Mouse (Mus musculus) embryonic stem cell, embryonic (primary cell): ENCODE results near the gene Otol1.

ENCODE experiments used
- CTCF ChIA-PET, 4 experiments: fragments of 300-600 bp in 2 of 4; fragments of 350-600 bp in 2 of 4; sonication (Branson Sonifier 250); formaldehyde crosslinking; loops; one replicate each; lab custom pipeline; 2022; ENCODE audit warnings: inconsistent platforms in 2 of 4; lab: Charles Lee
- POLR2A ChIA-PET, 4 experiments: fragments of 300-600 bp in 2 of 4; fragments of 350-600 bp in 2 of 4; sonication (Branson Sonifier 250); formaldehyde crosslinking; loops; one replicate each; lab custom pipeline; 2022; ENCODE audit warnings: antibody characterized with exemption in 4 of 4, inconsistent platforms in 1 of 4; lab: Charles Lee

Otol1 gene

DNA sequence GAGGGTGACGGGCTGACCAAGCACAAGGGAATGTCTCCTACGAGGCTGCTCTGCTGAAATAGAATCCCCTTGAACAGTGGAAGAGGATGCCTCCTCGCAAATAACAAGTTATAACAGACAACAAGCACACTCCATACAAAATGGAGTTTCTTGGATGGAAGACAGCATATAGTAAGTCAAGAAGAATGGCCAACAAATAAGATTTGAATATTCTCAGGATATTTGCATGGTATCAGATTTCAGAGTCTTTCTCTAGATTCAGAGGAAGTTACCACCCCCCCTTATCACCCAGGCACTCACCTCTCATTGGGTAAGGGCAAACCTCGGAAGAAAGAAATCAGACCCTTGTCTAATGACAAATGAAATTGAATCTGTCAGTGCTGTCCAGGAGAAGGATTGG, at the start of gene Otol1:
Gene Otol1, plus strand, starts transcription at position 301 of the 400 bp plus-strand sequence.
- CTCF ChIA-PET: no interaction called here
- POLR2A ChIA-PET: no interaction called here

DNA sequence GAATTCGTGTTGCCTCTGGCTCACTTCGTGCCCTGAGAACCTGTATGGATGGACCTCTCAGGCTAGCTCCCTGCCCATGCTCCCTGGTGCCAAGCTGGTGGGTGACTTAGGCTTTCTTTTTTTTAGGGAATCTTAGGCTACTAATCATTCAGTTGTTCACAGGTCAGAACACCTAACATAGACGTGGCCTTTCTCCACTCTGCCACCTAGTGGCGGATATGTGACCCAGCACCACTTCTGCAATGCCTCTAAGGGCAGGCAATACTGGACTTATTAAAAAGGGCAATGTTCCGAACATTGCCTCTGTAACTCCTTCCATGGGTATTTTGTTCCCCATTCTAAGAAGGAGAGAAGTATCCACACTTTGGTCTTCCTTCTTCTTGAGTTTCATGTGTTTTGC, 45.2 kb upstream of the Otol1 start:
- ChIA-PET POLR2A (no interaction called here), CTCF (interaction anchor here in 1 of 4 experiments (0.5 kb wide), 1 partner anchor 635 kb away, joined by 3 read pairs; no protein-coding TSS in a partner anchor)

DNA sequence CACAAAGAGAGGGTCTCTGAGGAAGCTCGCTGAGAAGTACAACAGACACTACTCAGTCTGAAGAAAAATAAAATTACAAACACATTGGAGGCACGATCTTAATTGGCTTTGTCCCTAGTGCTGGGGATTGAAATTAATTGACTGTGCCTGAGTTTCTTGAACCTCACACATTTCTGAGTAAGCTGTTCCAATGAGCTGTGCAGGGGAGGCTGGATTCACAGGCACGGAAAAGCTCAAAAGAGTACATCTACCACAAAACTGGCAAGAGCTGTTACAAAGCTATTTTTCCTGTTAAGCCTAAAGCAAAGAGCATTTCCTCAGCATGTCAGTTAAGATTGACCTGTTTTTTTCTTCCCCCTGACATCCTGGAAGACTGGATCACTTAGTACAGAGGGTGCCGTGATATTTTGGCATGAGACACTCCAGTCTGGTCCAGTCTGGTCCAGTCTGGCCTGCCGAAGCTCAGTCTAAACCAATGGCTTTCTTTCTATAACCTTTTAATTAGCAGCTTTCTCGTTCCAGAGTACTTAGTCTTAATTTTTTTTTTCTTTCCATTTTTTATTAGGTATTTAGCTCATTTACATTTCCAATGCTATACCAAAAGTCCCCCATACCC, 35.8 kb upstream of the Otol1 start:
- POLR2A ChIA-PET: no interaction called here
- CTCF ChIA-PET: interaction anchor here in 1 of 4 experiments (0.6 kb wide), 1 partner anchor 196 kb away, joined by 6 read pairs; no protein-coding TSS in a partner anchor

DNA sequence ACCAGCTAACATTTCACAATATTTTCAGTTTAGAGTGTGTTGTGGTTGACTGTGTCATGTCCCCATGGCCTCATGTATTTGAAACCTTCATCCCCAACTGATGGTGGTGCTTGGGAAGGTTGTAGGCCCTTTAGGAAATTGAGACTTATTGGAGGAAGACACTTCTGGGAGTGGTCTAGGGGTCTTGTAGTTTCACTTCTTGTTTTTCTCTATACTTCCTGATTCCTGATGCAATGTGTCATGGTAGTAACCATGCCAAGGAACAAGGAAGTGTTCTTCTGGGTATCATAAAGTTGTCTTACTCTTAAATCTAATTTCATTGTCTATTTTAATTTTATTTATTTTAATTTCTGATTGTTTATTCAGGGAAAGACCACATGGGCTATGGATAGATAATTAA, 29.3 kb upstream of the Otol1 start:
- ChIA-PET CTCF (no interaction called here), POLR2A (no interaction called here)

DNA sequence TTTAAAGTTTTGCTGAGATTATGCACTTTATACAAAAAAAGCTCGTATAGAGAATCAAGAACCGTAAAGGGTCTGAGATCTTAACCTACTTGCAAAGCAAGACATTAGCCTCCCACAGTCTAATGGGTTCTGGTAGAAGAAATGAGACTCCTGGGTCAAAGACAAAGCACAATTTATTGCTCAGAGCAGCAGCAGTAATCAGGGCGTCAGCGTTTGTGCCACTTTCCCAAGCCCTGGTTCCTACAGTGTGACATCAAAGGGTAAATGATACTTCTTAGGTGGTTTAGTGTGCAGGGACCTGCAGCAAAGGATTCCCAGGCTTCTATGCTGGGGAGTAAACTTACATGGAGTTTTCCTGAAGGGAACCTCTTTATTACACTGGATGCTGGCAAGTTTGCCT, 13.6 kb upstream of the Otol1 start:
- ChIA-PET CTCF (interaction anchor here in 1 of 4 experiments (0.6 kb wide), 1 partner anchor 10 kb away, joined by 3 read pairs; no protein-coding TSS in a partner anchor), POLR2A (no interaction called here)

DNA sequence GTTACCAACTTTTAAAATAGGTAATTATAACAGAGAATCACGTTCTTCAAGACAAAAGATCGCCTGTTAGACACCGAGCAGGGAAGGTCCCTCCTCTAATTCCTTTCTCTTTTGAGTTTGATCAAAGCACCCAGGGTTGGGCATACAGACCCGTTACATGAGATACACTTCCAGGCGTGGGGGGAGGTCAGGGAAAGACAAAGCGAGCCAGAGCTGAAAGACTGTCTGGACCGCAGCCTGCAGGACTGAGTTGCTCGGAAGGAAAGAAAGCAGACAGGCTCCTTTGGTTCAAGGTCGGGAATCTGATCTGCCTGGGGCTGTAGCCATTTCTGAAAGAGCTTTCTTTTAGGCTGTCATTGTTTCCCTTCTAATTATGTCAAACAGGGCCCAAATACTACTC, 5.9 kb upstream of the Otol1 start:
- ChIA-PET CTCF (no interaction called here), POLR2A (no interaction called here)

DNA sequence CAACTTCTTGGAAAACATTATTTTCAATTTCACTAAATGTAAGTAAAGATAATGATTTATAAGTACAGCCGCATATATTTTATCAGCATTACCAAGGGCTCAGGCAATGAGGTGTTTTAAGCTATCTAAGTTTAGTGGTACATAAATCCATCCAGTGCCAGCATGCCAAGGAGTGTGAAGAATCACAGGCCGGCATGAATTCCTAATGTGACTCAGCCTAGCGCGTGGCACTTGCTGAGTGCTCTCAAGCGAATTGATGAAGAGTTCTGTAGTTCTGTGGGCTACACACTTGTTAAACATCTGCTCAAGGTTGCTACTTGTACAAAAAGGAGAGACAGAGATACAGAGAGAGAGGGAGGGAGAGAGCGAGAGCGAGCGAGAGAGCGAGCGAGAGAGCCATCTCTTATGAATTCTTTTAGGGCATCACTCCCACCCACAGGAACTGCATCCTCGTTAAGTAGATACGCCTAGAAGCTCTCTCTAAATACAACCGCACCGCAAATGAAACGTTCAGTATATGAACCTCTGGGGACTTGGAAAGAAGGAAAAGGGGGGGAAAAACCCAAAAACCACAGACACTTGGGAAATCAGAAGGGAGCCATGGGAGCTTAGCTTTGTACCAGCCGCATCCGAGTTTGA, 4.2 kb upstream of the Otol1 start:
- POLR2A ChIA-PET: interaction anchor here in 1 of 4 experiments (0.7 kb wide), 1 partner anchor 101 kb away, joined by 4 read pairs; no protein-coding TSS in a partner anchor

DNA sequence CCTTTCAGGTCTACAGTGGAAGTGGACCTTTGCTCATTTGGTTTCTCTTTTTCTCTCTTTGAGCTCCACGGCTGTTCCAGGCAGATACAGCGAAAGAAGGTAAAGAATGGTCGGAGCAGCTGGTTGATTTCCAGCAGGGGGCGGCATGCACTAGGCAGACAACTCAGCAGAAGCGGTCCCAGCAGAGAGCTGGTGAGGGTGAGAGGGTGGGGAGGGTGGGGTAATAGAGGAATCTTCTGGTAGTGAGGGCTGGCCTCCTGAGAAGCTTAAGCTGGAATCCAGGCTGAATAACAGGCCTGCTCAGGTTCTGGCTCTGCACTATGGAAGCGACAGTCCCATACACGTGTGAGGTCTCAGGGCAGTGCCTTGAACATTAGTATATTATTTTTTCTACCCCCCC, 3.5 kb upstream of the Otol1 start:
- ChIA-PET CTCF (interaction anchor here (0.5 to 1.5 kb wide), 19 partner anchors 10 to 765 kb away, joined by 3 to 6 read pairs (median 3); partner anchors contain the start of gene Sptssb (in 1 of the 4)), POLR2A (interaction anchor here in 1 of 4 experiments (0.6 to 0.7 kb wide), 2 partner anchors 100 to 324 kb away, joined by 4 to 6 read pairs; no protein-coding TSS in a partner anchor)

More for the DNA sequence above, 4.2 kb upstream of the Otol1 start:
- CTCF ChIA-PET: interaction anchor here (0.5 to 1.5 kb wide), 16 partner anchors 9 to 764 kb away, joined by 3 to 8 read pairs (median 3); partner anchors contain the start of gene Sptssb (in 1 of the 4)

DNA sequence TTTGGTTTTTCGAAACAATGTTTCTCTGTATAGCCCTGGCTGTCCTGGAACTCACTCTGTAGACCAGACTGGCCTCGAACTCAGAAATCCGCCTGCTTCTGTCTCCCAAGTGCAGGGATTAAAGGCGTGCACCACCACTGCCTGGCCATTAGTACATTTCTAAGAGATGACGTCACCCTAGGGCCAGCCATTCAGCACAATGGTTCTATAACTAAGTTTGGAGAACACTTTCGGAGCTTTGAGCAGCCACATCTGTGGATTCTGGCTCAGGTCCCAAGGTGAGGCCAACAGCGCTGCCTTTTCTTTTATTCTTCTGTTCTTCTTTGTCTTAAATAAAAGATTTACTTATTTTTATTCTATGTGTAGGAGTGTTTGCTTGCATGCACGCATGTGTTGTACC, 3.0 kb upstream of the Otol1 start:
- ChIA-PET POLR2A (interaction anchor here in 1 of 4 experiments (0.6 kb wide), 1 partner anchor 324 kb away, joined by 6 read pairs; no protein-coding TSS in a partner anchor), CTCF (interaction anchor here (0.5 to 1.5 kb wide), 14 partner anchors 14 to 464 kb away, joined by 3 to 6 read pairs (median 3); partner anchors contain the start of gene Sptssb (in 1 of the 4))

DNA sequence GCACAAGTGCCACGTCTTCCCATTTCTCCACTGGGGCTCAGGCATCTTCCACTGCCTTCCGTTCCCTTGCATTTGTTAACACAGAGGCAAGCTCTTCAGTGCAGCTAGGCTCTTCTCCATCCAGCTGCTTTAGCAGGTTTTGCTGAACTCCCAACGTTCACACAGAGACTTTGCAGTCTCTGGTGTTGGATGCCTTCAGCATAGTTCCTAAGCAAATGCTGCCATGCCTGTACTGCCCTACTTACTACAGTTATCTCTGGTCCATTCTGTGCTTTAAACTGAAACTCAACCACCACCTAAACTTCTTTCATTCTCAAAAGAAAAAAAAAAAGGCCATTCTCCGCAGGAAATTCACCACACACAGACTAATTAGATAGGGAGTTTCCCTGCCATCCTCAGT, 5.2 kb downstream of the Otol1 start:
- ChIA-PET CTCF (no interaction called here), POLR2A (interaction anchor here in 1 of 4 experiments (0.7 kb wide), 1 partner anchor 45 kb away, joined by 4 read pairs; no protein-coding TSS in a partner anchor)

DNA sequence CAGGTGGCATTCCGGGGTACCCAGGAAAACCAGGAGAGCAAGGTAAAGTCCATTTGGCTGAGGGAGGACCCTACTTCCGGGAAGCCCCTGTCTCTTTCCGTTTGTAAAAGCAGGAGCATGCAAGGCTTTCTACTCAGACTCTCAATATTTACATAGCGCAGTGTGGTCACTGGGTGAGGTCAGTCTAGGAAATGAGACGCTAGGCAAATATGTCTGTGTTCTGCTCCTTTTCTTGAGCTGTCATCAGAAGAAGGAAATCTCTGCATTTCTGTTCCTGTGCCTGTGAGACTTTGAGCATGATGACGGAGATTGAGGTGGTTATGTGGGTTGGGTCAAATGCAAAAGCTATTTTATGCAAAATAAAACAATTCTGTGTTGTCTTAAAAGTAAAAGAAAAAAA, 19.2 kb downstream of the Otol1 start:
- ChIA-PET CTCF (no interaction called here), POLR2A (no interaction called here)

DNA sequence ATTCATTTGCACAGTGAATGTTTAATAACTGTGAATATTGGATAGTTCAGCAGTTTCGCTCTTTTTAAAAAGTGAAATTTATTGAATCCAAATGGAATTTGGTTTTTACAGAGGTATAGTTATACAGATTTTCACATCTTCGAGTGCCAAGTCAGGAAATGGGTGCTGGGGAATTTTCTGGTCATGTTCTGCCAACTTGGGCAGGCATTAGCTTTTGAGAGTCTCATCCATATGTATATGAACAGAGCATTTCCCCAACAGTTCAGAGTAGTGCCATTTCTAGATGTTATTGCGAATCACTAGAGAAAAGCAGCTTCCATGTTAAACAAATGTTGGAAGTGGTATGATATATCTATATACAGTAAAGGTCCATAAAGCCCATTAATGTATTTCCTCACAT, 21.8 kb downstream of the Otol1 start:
- POLR2A ChIA-PET: no interaction called here

DNA sequence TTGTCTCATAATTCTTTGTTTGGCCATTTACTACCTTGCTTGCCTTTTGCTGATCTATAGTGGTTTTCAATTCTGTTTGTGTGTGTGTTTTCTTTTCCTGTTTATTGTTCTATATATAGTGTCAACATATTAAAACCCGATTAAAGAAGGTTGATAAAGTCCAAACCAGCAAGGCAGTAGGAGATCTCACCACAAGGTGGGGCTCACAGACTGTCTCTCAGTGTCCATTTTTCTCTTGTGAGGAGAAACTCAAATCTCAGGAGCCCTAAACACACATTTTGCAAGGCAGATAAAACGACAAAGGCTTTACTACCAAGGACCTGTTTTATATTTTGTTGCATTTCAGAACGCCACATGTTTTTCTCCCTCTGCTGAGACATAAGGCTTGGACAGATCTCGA, 28.2 kb downstream of the Otol1 start:
- CTCF ChIA-PET: interaction anchor here in 1 of 4 experiments (1.1 kb wide), 1 partner anchor 32 kb away, joined by 3 read pairs; no protein-coding TSS in a partner anchor
- POLR2A ChIA-PET: no interaction called here

More for the DNA sequence above, 21.8 kb downstream of the Otol1 start:
- CTCF ChIA-PET: no interaction called here
